In genomic region chr2:121038851-121039250, GRCm38 (mm10) we compare ENCODE assay signal across 12 mouse cellular contexts. TPM values are rescaled to one million over a fixed set of nuclear protein-coding genes. Genes with fewer than 3 reads are reported as not detected.
A peak's percentile ranks its signal among the peaks of the same experiment; 100 is the strongest.
DNase-seq lines count a peak whose midpoint lies in the region; ATAC-seq and TF ChIP-seq lines count a peak whose summit lies in the region.
"Not testable (repeated sequence)": the region's sequence is repeated elsewhere in the genome, so short reads cannot be mapped to it uniquely, and the experiment has no call there.
"Had no signal": no experiment of that assay in that cellular context is flagged by ENCODE, and none has a peak within 500 bp of the region (broad histone marks: within the 10 kb centered on the region; RNA-seq: fewer than 3 reads in every experiment).

No protein-coding gene starts in this region.

- H3K4me2 ChIP-seq in liver, embryonic 12.5 days; liver, embryonic 13.5 days; liver, embryonic 14.5 days (ENCODE audit: low read depth): not testable (repeated sequence)
- H3K4me2 ChIP-seq in liver, embryonic 15.5 days: 0 out of 2 replicates have a peak overlapping the region, but pooled peaks have one; percentile 6

- not testable (repeated sequence) for H3K9ac ChIP-seq in liver, embryonic 12.5 days; liver, embryonic 14.5 days (replicated peaks); liver, embryonic 15.5 days
- peak overlapping the region; percentile 3; the same call in 1 of the 2 replicates for H3K9ac ChIP-seq in liver, embryonic 13.5 days

- H3K4me3 ChIP-seq in heart, embryonic 10.5 days; liver, embryonic 12.5 days; liver, embryonic 13.5 days (replicated peaks); liver, embryonic 14.5 days (ENCODE audit: insufficient read depth in 1 of 2, low read depth in 2 of 2, low read length in 2 of 2); liver, embryonic 15.5 days (replicated peaks): not testable (repeated sequence)

- H3K4me1 ChIP-seq in heart, embryonic 10.5 days: not testable (repeated sequence)
- H3K4me1 ChIP-seq in liver, embryonic 12.5 days: peaks cover 32% of the 10 kb centered on the region
- peaks cover 36% of the 10 kb centered on the region for H3K4me1 ChIP-seq in liver, embryonic 13.5 days (replicated peaks)
- H3K4me1 ChIP-seq in liver, embryonic 14.5 days (replicated peaks; ENCODE audit: control insufficient read depth in 2 of 2, insufficient read depth in 2 of 2, low read length in 1 of 2): peaks cover 6 to 20% of the 10 kb centered on the region in 2 experiments
- H3K4me1 ChIP-seq in liver, embryonic 15.5 days (replicated peaks): peaks cover 31% of the 10 kb centered on the region

- H3K27ac ChIP-seq in heart, embryonic 10.5 days: not testable (repeated sequence)
- peak overlapping the region; percentile 71 for H3K27ac ChIP-seq in liver, embryonic 12.5 days
- H3K27ac ChIP-seq in liver, embryonic 13.5 days: peak overlapping the region; percentile 75
- H3K27ac ChIP-seq in liver, embryonic 14.5 days: peak overlapping the region; percentile 0
- H3K27ac ChIP-seq in liver, embryonic 15.5 days (replicated peaks): peak overlapping the region; percentile 49

- not testable (repeated sequence) for H3K9me3 ChIP-seq in heart, embryonic 10.5 days; liver, embryonic 12.5 days (replicated peaks); liver, embryonic 13.5 days (replicated peaks); liver, embryonic 14.5 days (ENCODE audit: control insufficient read depth, low read length); liver, embryonic 15.5 days (replicated peaks)

- 58% methylated on average over 1 of the region's 1 CpGs for whole genome bisulfite sequencing in heart, embryonic 10.5 days
- 85% methylated on average over 1 of the region's 1 CpGs for WGBS in liver, embryonic 12.5 days (ENCODE audit: insufficient replicate concordance)
- WGBS in liver, embryonic 13.5 days (ENCODE audit: insufficient replicate concordance): 88% methylated on average over 1 of the region's 1 CpGs
- WGBS in liver, embryonic 14.5 days (ENCODE audit: insufficient replicate concordance): 92% methylated on average over 1 of the region's 1 CpGs
- WGBS in liver, embryonic 15.5 days (ENCODE audit: insufficient replicate concordance): 94% methylated on average over 1 of the region's 1 CpGs

- ATAC-seq in liver, embryonic 12.5 days; liver, embryonic 13.5 days (ENCODE audit: low read depth); liver, embryonic 14.5 days (ENCODE audit: insufficient read depth); liver, embryonic 15.5 days (ENCODE audit: insufficient read depth): not testable (repeated sequence)

- peak; percentile 55 for DNase-seq in heart, adult 11 months
- peak; percentile 51 for DNase-seq in heart, embryonic 10.5 days (ENCODE audit: low spot score)
- not testable (repeated sequence) for DNase-seq in liver, embryonic 13.5 days; liver, embryonic 14.5 days (ENCODE audit: low read depth in 3 of 3, low spot score in 3 of 3)

- not testable (repeated sequence) for TF ChIP-seq CTCF in liver, embryonic 14.5 days (IDR thresholded peaks at IDR 0.05; ENCODE audit: low read depth)

- H3K36me3 ChIP-seq in heart, embryonic 10.5 days: not testable (repeated sequence)
- peaks cover 15% of the 10 kb centered on the region for H3K36me3 ChIP-seq in liver, embryonic 12.5 days
- peaks cover 19% of the 10 kb centered on the region for H3K36me3 ChIP-seq in liver, embryonic 13.5 days
- peaks cover 18% of the 10 kb centered on the region for H3K36me3 ChIP-seq in liver, embryonic 14.5 days (replicated peaks; ENCODE audit: control insufficient read depth, insufficient read depth, low read depth)
- peaks cover 18% of the 10 kb centered on the region for H3K36me3 ChIP-seq in liver, embryonic 15.5 days (replicated peaks)

- not testable (repeated sequence) for TF ChIP-seq EP300 in liver, embryonic 14.5 days (IDR thresholded peaks at IDR 0.05; ENCODE audit: low read depth)

- not testable (repeated sequence) for H3K27me3 ChIP-seq in heart, embryonic 10.5 days (ENCODE audit: insufficient read depth, poor library complexity, severe bottlenecking); liver, embryonic 12.5 days (replicated peaks); liver, embryonic 13.5 days; liver, embryonic 14.5 days (ENCODE audit: control insufficient read depth, insufficient read depth, low read length); liver, embryonic 15.5 days

RNA-seq across cellular contexts. Expression of gene Epb42, which starts 2.0 kb away (rescaled TPM):
- 19.1 and 21.1 TPM in 2 replicates for polyA plus RNA-seq in heart, embryonic 10.5 days (2016; fragmentation: Nextera tagmentation; extraction: Ambion mirVana)
- polyA plus RNA-seq in liver, embryonic 12.5 days (2016; fragmentation: Nextera tagmentation; extraction: Ambion mirVana): 171 and 179 TPM in 2 replicates
- 136 and 159 TPM in 2 replicates for polyA plus RNA-seq in liver, embryonic 13.5 days (2015; fragmentation: Nextera tagmentation; extraction: Ambion mirVana)
- polyA plus RNA-seq in liver, embryonic 14.5 days (2012; rRNA removed): 149 and 162 TPM in 2 replicates
- 129 and 131 TPM in 2 replicates for polyA plus RNA-seq in liver, embryonic 14.5 days (2014; fragmentation: Nextera tagmentation; extraction: Ambion mirVana)
- polyA plus RNA-seq in liver, embryonic 15.5 days (2015; fragmentation: Nextera tagmentation; extraction: Ambion mirVana): 161 and 174 TPM in 2 replicates
- polyA plus RNA-seq: adrenal gland, adult 2 months; C2C12; Patski had no signal

RNA-seq across cellular contexts. Expression of gene Ccndbp1, which starts 30.6 kb away (rescaled TPM):
- polyA plus RNA-seq in heart, embryonic 10.5 days (2016; fragmentation: Nextera tagmentation; extraction: Ambion mirVana): 33.3 and 35.3 TPM in 2 replicates
- 40.7 and 43.4 TPM in 2 replicates for polyA plus RNA-seq in liver, embryonic 12.5 days (2016; fragmentation: Nextera tagmentation; extraction: Ambion mirVana)
- 43.5 and 48.3 TPM in 2 replicates for polyA plus RNA-seq in liver, embryonic 13.5 days (2015; fragmentation: Nextera tagmentation; extraction: Ambion mirVana)
- polyA plus RNA-seq in liver, embryonic 14.5 days (2012; rRNA removed): 26.9 and 38.1 TPM in 2 replicates
- 45.1 and 46.4 TPM in 2 replicates for polyA plus RNA-seq in liver, embryonic 14.5 days (2014; fragmentation: Nextera tagmentation; extraction: Ambion mirVana)
- polyA plus RNA-seq in liver, embryonic 15.5 days (2015; fragmentation: Nextera tagmentation; extraction: Ambion mirVana): 51.1 and 52.6 TPM in 2 replicates

RNA-seq across cellular contexts. Expression of gene Tgm5, which starts 46.8 kb away (rescaled TPM):
- polyA plus RNA-seq in heart, embryonic 10.5 days (2016; fragmentation: Nextera tagmentation; extraction: Ambion mirVana): not detected in 2 replicates
- polyA plus RNA-seq in liver, embryonic 12.5 days (2016; fragmentation: Nextera tagmentation; extraction: Ambion mirVana): 0.05 and 0.07 TPM in 2 replicates
- not detected in 2 replicates for polyA plus RNA-seq in liver, embryonic 13.5 days (2015; fragmentation: Nextera tagmentation; extraction: Ambion mirVana)
- polyA plus RNA-seq in liver, embryonic 14.5 days (2012; rRNA removed): not detected in 2 replicates
- polyA plus RNA-seq in liver, embryonic 14.5 days (2014; fragmentation: Nextera tagmentation; extraction: Ambion mirVana): not detected in 2 replicates
- polyA plus RNA-seq in liver, embryonic 15.5 days (2015; fragmentation: Nextera tagmentation; extraction: Ambion mirVana): not detected in 2 replicates
- polyA plus RNA-seq: activated CD4-positive, CD25-positive, alpha-beta regulatory T cell, adult 4 months; adrenal gland, adult 2 months; CD4-positive, CD25-positive, alpha-beta regulatory T cell, adult 4 months; G1E had no signal
